Mouse (Mus musculus) natural killer cell, adult 2 months (primary cell): ENCODE results near the gene Celsr1.
"Not testable (repeated sequence)": the region's sequence is repeated elsewhere in the genome, so short reads cannot be mapped to it uniquely, and the experiment has no call there.

Experiments used
- DNase-seq, 2 experiments: peaks; one replicate each; pipeline ENCODE4 v3.0.0; 2022; ENCODE audit warnings: low spot score in 2 of 2

Gene Celsr1

DNA sequence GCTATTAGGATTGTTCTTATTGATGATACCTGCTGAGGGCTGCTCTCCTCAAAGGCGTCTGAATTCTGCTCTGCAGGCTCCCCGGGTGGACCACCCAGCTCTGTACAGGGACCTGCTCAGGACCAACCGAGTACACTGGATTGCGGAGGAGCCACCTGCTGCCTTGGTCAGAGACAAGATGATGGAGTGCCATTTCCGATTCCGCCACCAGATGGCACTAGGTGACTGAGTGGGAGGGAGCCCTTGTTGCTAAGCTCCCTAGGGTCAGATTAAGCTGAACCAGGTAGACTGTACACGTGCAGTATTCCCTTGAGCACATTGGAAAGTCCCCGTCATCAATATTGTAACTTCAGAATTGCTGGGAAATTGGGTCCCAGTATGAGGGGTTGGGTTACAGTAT is 137.3 kb downstream of the Celsr1 start:
- peak; percentile 55 to 76 for DNase-seq

DNA sequence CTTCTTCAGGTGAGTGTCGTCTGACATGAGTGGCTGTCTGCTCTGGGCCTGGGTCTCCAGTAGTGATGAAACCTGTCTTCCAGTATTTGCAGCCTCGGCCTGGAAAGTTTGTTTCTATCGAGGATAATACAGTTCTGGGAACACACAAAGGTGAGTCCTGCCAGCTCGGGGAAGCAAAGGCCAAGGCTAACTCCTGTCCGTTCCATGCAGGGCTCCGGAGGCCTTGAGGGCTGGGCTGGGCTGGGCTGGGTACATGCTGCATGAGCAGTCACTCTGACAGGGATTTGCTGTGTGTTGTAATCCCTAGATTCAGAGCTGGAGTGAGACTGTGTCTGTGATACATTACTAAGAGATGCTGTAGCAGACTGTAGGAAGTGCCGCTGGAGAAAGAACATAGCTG is 139.7 kb downstream of the Celsr1 start:
- no peak for DNase-seq

DNA sequence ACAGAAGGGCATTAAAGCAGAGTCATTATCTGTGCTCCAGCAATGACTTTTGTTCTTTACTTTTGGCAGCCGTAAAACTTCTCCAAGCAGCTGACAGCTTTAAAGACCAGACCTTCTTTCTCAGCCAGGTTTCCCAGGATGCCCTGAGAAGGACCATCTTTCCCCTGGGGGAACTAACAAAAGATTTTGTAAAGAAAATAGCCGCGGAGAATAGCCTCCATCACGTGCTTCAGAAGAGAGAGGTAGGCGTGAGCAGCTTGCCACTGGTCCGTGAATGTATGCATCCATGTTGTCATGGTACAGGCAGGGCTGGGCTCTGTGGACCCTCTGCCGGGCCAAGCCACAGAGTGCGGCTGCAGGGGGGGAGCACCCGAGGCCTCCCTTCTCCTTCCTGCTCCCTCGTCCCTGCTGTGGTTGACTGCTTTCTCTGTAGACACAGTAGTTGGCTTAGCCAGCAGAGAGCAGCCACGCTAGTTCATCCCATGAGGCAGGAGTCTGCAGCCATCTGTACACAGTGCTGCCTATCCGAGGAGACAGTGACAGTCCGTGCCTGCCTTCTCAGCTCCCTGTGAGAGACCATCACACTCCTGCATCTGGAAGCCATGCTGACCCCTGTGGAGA is 141.0 kb downstream of the Celsr1 start:
- no peak for DNase-seq

DNA sequence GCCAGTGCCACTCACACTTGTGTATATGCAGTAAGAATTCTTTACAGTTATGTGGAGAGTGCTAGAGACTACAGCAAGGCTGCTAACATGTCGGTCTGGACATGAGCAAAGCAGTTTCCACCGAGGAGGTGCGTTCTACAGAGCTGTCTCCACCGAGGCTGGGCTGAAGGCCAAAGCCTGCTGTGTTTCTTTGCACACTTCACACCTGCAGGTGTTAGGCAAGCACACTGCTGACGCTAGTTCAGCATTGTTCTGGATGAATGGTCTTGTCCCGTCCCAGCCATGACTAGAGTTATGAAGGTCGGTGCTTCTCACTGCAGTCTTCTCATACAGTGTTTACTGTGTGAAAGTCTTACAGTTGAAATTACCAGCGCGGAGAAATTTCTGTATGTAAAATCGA is 141.6 kb downstream of the Celsr1 start:
- DNase-seq: no peak

DNA sequence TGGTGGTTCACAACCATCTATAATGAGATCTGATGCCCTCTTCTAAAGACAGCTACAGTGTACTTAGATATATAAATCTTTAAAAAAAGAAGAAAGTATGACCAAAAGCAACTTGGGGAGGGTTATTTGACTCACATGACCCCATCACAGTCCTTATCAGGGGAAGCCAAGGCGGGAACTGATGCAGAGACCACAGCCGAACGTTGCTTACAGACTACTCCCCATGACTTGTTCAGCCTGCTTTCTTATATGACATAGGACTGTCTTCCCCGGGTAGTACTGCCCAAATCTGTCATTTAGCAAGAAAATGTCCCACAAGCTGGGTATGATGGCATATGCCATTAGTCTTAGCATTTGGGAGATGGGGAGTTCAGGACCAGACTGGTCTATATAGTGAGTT is 144.3 kb downstream of the Celsr1 start:
- no peak for DNase-seq

DNA sequence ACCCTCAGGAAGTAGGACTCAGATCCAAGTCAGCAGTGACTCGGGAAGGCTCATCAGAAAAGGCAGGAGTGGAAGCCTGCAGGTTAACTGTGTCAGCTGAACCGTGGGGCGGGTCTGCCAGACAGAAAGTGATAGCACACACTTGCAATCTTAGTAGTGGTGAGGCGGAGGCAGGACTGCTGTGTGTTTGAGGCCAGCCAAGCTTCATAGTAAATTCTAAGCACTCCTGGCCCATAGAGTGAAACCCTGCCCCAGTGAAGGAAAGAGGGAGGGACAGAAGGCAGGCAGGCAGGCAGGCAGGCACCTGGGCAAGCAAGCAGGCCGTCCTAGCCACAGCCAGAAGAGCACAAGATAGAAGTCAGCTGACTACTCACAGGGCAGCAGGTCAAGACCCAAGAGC is 148.0 kb downstream of the Celsr1 start:
- no peak for DNase-seq

DNA sequence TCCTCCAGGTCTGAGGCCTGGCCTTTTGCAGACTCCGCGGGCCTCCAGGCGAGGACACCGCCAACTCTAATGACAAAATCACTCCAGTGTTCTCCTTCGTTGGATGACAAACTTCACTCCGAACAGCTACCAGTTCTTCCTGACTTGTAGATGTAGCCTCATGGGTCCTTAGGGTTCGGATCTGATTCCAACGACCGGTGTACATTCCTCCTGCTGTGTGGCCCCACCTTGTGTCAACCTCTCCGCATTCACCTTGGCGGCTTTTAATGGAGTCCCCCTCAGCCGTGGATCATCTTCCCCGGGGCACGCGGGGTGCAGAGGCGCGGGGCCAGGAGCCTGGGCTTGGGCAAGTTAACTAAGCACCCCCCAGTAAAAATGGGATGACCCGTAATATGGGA is 154.1 kb downstream of the Celsr1 start:
- DNase-seq: no peak

DNA sequence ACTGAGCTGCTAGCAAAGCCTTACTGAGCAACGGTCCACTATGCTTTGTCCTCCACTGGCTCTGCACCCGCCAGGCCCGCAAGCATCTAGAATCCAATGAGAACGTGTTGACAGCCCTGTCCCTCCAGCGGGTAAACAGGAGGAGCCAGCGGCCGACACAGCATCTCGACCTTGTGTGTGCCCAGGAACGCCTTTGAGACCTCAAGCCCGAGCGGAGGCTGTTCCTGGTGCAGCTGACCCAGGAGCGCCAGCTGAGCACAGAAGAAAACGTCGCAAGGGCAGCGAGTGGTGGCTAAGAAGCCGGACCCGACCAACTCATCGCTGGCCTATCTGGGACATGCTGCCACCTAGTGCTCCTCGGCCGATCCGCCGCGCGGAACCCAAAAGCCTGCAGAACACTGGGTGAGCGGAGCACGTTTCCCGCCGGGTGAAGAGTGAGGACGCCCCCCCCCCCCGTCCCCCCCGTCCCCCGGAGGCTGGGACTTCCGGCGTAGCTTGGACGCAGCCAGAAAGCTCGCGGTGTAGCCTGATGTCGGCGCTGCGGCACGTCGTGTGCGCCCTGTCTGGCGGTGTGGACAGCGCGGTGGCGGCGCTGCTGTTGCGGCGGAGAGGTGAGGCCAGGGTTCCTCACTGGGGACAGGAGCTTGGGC is 154.6 kb downstream of the Celsr1 start, which contains the start of gene Trmu:
Gene Trmu, plus strand, starts transcription at position 465 of the 650 bp plus-strand sequence.
- peak; percentile 82 to 88 for DNase-seq

DNA sequence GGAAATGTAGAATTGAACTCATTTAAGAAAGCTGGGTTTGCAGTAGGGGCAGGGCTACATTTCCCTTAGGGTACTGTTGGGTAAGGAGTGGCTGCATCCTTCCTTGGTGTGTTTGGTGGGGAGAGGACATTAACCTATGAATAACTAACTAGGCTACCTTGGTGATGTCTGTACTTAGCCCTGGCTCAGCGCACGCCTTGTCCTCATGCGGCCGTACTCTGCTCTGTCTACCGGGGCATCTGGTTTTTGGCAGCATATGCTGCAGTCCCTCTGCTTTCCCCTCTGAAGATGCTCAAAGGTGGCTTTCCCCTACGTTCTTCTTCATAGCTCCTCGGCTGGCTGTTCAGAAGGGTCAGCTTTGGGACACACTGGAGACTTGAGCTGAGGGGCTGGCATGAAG is 156.2 kb downstream of the Celsr1 start:
- DNase-seq: no peak

DNA sequence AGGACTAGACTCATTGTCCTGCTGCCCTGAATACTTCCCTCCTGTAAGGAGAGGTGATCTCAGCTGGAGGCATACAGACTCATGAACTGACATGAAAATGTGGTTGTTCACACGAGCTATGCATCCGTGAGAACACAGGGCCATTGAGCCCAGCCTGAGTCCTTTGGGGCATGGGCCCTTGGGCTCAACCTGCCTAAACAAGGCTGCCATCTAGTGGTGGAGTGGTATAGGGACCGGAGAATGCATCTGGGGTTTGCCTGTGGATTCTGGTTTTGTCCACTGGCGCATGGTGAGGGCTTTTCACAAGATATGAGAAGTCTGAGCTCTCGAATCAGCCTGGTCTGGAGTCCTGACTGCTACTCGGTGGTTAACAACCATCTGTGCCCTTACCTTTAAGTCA is 165.9 kb downstream of the Celsr1 start:
- DNase-seq: peak; percentile 55 to 71

DNA sequence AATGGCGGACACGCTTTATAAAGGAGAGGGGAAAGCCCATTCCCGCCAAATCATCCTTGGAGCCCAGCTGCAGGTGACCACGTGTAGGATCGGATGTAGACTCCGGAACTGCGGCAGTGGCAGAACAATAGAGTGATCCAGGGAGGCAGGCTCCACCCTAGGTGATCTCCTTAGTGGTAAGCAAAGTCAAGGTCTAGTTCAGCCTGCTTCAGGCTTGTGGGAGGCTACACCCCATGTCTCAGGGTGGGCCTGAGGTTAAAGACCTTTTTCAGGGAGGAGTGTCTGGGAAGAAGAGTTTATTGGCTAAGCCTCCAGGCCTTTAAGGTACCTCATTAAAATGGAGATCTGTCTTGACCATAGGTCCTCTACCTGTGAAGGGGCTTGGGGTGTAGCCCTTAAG is 167.7 kb downstream of the Celsr1 start:
- not testable (repeated sequence) for DNase-seq

DNA sequence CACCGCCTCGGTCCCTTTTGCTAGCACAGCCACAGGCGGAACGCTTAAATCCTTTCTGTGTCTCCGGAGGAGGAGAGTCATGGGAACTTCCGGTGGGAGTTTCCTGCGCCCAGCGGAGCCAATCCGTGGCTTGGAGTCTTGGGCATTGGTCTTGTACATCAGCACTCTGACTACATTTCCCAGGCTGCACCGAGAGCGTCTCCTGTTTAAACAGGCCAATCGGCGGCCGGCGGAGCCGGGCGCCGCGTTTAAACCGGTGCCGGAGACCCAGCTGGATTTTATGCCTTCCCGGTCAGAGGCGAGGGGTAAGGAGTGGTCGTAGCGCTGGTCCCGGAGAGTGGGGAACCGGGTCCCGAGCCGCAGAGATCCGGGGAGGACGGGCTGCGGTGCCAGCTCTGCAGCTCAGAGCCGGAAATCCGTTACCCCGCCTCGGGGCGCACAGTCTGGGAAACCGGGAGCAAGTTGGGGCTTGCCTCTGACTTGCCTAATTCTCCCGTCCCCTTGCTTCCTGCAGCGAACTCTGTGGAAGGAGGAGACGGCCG is 174.0 kb downstream of the Celsr1 start, which contains the start of gene Gtse1:
Gene Gtse1, plus strand, starts transcription at position 256 of the 542 bp plus-strand sequence.
- DNase-seq: peak; percentile 89 to 91

DNA sequence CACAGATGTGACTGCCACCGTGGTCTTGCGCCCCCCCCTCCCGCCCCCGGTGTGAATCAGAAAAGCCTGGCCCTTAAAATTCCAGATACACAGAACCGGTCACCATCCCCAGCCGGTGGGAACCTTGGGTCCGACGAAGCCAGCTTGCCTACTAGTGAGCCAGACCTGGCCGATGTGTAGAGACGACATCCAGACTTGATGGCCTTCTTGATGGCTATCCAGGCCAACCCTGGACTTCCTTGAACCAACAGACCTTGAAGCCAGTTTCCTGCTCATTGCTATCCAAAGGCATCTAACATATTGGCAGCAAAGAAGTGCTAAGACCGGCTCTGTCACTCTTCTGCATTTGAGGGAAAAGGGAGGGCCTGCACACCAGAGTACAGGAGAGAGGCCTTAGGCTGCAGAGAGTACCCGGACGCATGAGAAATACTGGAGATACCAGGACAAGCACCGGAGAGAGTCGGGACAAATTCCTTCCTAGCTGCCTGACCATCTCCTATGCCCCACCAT is 174.5 kb downstream of the Celsr1 start:
- DNase-seq: no peak

DNA sequence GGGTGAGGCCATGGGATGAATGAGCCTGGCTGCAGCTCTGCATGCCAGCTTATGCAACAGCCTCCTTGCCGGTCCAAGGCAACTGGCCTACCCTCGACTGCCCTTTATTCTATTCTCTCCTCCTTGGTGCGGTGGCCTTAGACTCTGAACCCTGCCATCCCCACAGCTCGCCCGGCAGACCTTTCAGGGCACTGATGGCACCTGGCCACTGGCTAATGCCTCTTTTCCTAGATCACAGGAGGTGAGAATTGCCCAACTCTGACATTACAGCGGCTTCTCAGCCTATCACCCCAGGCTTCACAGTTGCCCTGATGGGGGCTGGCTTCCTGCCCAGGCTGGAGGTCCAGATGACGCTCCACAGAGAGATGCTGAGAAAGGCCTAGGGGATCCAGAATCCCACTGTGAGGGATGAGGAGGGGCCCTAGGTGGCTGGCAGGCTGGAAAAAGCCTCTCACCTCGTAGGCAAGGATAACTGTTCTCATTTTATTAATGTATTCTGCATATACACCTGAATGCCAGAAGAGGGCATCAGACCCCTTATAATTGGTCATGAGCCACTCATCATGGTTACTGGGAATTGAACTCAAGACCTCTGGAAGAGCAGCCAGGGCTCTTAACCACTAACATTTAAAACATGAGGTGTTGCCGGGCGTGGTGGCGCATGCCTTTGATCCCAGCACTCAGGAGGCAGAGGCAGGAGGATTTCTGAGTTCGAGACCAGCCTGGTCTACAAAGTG is 181.8 kb downstream of the Celsr1 start:
- no peak for DNase-seq
